Mouse (Mus musculus) thymus, adult 2 months (tissue): ENCODE results near the gene Tnpo2.

Experiments used
- CTCF ChIP-seq: fragments of 200-500 bp; IDR thresholded peaks from 2 replicates; pipeline ENCODE4 v1.5.1; 2012; ENCODE audit warnings: mild to moderate bottlenecking, control low read depth, low read length, moderate library complexity, borderline replicate concordance; ENCODE audit not compliant: control insufficient read depth, poor library complexity, insufficient read depth; ENCODE audit errors: extremely low read depth
- POLR2A ChIP-seq: fragments of 200-500 bp; IDR thresholded peaks from 2 replicates; pipeline ENCODE4 v1.6.1; 2012; ENCODE audit warnings: mild to moderate bottlenecking, low read length, control low read depth, moderate library complexity; ENCODE audit not compliant: control insufficient read depth, poor library complexity, insufficient read depth; ENCODE audit errors: extremely low read depth

DNA sequence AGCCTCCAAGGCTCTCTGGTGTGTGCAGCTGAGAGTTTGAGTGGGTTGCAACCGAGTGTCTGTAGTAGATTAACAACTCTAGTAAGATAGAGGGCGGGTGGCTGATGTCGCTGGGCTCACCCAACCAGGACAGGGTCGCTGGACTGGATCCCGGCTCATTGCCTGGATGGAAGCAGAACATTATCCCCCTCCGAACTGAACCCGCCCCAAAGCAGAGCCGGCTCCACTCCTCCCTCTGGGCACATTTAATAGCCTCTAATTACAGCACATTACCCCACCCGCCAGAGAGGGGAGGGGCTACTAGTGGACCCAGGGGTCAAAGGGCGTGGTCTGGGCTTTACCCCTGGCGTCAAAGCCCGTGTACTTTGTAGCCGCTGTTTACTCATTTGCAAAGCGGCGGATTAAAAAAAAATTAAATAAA, 47.4 kb upstream of the Tnpo2 start:
- TF ChIP-seq POLR2A = no peak
- no peak for TF ChIP-seq CTCF
